Mouse (Mus musculus): ENCODE measurements at regions not wholly inside any gene's neighbourhood (a gene's known extent, or its start where the extent isn't known, plus 50 kb on each side); places are given as distances from the start of the nearest gene placed in this dataset.

- WGBS = 80% methylated on average over 7 of the region's 7 CpGs
- Histone ChIP-seq H3K36me3 (no peaks in the 10 kb centered on the region), H3K4me2 (replicated peaks) (no peak overlapping the region), H3K9ac (no peak overlapping the region), H3K27ac (no peak overlapping the region), H3K9me3 (no peaks in the 10 kb centered on the region), H3K4me3 (no peak overlapping the region), H3K27me3 (no peaks in the 10 kb centered on the region), H3K4me1 (no peaks in the 10 kb centered on the region)
- no peak for ATAC-seq (ENCODE audit: insufficient number of reproducible peaks, insufficient read depth, low FRiP score, low TSS enrichment)
These were observed 145.5 kb downstream of the Gm815 start for GRCm38 (mm10) chr19:27031030-27031700.

- Histone ChIP-seq H3K4me3 (no peak overlapping the region), H3K4me1 (no peaks in the 10 kb centered on the region), H3K27me3 (no peaks in the 10 kb centered on the region), H3K9ac (no peak overlapping the region), H3K4me2 (replicated peaks) (no peak overlapping the region), H3K27ac (no peak overlapping the region), H3K9me3 (no peaks in the 10 kb centered on the region), H3K36me3 (no peaks in the 10 kb centered on the region)
- 69% methylated on average over 5 of the region's 5 CpGs for WGBS
- ATAC-seq (ENCODE audit: insufficient number of reproducible peaks, insufficient read depth, low FRiP score, low TSS enrichment) = no peak
These were observed 146.9 kb downstream of the Gm815 start for GRCm38 (mm10) chr19:27032621-27033020.

DNA sequence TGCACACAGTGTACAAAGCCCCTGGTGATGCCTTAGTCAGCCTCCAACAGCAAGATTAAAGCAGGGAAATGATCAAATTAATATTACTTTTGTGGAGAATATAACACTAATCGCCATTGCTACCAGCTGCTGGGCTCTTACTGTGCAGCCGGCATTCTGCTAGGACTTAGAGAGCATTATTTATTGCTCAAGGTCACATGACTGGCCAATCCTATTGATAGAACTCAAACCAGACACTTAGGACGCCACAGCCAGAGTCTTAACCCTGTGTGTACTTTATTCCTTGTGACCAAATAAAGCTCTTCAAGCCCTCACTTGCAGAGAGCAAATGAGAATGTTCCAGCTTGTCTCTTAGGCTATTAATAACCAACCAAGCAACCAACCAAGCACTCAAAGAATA lies 152.6 kb downstream of the Gm815 start:
- Histone ChIP-seq H3K36me3 (no peaks in the 10 kb centered on the region), H3K9ac (no peak overlapping the region), H3K4me2 (replicated peaks) (no peak overlapping the region), H3K9me3 (no peaks in the 10 kb centered on the region), H3K4me3 (no peak overlapping the region), H3K27me3 (no peaks in the 10 kb centered on the region), H3K4me1 (0 out of 2 replicates have a peak, but pooled peaks cover 4% of the 10 kb centered on the region), H3K27ac (no peak overlapping the region)
- 36% methylated on average over 3 of the region's 3 CpGs for WGBS
- no peak for ATAC-seq (ENCODE audit: insufficient number of reproducible peaks, insufficient read depth, low FRiP score, low TSS enrichment)

GRCm38 (mm10) chr19:27040321-27041025 lies 154.8 kb downstream of the Gm815 start:
- Histone ChIP-seq H3K4me2 (replicated peaks) (no peak overlapping the region), H3K9me3 (no peaks in the 10 kb centered on the region), H3K9ac (no peak overlapping the region), H3K36me3 (no peaks in the 10 kb centered on the region), H3K4me1 (0 out of 2 replicates have a peak, but pooled peaks cover 4% of the 10 kb centered on the region), H3K4me3 (no peak overlapping the region), H3K27ac (no peak overlapping the region), H3K27me3 (no peaks in the 10 kb centered on the region)
- no peak for ATAC-seq (ENCODE audit: insufficient number of reproducible peaks, insufficient read depth, low FRiP score, low TSS enrichment)
- WGBS = 57% methylated on average over 3 of the region's 3 CpGs

DNA sequence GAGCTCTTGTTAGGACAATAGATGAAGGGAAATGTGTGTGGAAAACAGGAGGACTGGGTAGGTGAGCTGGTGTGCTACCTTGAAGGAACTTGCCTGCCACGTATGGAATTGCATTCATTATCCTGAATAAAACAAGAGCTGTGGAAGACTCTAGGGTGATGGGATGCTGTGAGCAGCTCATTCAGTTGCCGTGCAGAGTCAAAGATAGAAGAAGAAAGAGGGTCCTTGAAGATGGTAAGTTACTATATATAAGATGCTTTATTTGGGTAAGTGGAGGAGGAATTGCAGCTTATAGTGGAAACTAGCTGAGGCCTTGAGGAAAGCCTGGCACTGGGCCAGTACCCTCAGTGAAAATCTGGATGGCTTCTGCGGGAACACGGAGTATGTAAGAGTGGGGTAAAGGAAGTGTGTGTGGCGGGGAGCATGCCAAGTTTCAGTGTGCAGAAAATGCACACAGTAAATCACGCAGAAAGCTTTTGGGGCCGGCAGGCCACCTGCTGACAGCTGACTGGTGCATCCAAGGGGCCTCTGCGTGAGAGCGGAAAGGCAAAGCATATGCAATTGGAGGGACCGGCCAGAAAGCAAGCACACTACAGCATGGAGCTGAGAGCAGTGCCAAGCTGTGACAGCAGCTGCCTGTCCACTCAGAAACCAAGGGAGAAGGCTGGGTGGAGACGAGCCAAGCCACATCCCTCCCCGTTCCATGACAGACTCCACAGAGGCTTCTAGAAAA lies 149.7 kb upstream of the Vldlr start:
- Histone ChIP-seq H3K4me3 (no peak overlapping the region), H3K4me2 (replicated peaks) (no peak overlapping the region)
- ATAC-seq (ENCODE audit: insufficient number of reproducible peaks, insufficient read depth, low FRiP score, low TSS enrichment) = no peak

DNA sequence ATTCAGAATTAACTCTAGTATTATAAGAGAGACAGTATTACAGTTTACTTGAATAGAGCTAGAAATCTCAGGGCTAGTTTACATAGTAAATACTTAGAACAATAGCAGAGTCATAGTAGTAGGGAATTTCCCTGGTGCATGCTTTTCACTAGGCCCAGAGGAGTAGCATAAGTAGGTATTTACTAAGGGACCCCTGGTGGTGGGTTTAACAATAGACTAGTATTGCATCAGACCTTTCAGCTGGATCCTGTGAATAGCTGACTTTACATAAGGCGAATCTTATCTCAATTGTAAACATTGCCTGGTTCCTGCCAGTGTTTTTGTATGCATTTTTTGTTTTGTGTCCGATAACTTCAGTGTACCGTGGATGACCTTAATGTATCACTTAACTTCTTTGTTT lies 143.0 kb upstream of the Vldlr start:
- Histone ChIP-seq H3K36me3 (no peaks in the 10 kb centered on the region), H3K27ac (no peak overlapping the region), H3K4me3 (no peak overlapping the region), H3K27me3 (no peaks in the 10 kb centered on the region), H3K9ac (no peak overlapping the region), H3K4me2 (replicated peaks) (no peak overlapping the region), H3K9me3 (no peaks in the 10 kb centered on the region), H3K4me1 (no peaks in the 10 kb centered on the region)
- ATAC-seq (ENCODE audit: insufficient number of reproducible peaks, insufficient read depth, low FRiP score, low TSS enrichment) = no peak
- WGBS = 80% methylated on average over 3 of the region's 3 CpGs

More for the DNA sequence above, 149.7 kb upstream of the Vldlr start:
- no peaks in the 10 kb centered on the region for H3K9me3 ChIP-seq
- WGBS = 67% methylated on average over 12 of the region's 12 CpGs
- H3K27ac ChIP-seq = no peak overlapping the region
- H3K27me3 ChIP-seq = no peaks in the 10 kb centered on the region
- H3K9ac ChIP-seq = no peak overlapping the region
- H3K4me1 ChIP-seq = no peaks in the 10 kb centered on the region
- no peaks in the 10 kb centered on the region for H3K36me3 ChIP-seq

DNA sequence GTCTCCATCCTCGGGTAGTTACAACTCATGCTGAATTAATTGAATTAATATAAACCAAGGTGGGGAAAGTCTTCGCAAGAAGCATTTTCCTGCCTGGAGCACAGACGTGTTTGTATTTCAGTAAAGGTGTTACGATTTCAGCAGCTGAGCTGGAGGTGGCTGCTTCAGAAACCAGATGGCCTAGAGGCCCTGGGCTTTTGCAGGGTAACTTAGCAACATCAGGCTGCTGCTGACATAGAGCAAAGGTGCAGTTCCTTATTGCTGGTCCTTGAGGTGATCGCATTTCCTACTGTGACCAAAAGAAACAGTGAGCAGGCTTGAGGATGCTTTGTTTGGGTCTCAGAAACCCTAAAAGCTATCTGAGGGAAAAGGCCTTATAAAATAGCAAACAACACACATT lies 141.3 kb upstream of the Vldlr start:
- Histone ChIP-seq H3K27ac (no peak overlapping the region), H3K9me3 (no peaks in the 10 kb centered on the region)
- ATAC-seq (ENCODE audit: insufficient number of reproducible peaks, insufficient read depth, low FRiP score, low TSS enrichment) = no peak

GRCm38 (mm10) chr19:27076920-27077512 lies 139.3 kb upstream of the Vldlr start:
- ATAC-seq (ENCODE audit: insufficient number of reproducible peaks, insufficient read depth, low FRiP score, low TSS enrichment) = no peak
- H3K9ac ChIP-seq = no peak overlapping the region
- H3K9me3 ChIP-seq = no peaks in the 10 kb centered on the region
- no peaks in the 10 kb centered on the region for H3K27me3 ChIP-seq
- H3K36me3 ChIP-seq = no peaks in the 10 kb centered on the region
- H3K4me3 ChIP-seq = no peak overlapping the region
- H3K27ac ChIP-seq = no peak overlapping the region
- no peaks in the 10 kb centered on the region for H3K4me1 ChIP-seq
- WGBS = 91% methylated on average over 4 of the region's 4 CpGs
- no peak overlapping the region for H3K4me2 ChIP-seq (replicated peaks)

More for the DNA sequence above, 141.3 kb upstream of the Vldlr start:
- Histone ChIP-seq H3K4me3 (no peak overlapping the region), H3K4me2 (replicated peaks) (no peak overlapping the region), H3K9ac (no peak overlapping the region), H3K4me1 (no peaks in the 10 kb centered on the region), H3K27me3 (no peaks in the 10 kb centered on the region), H3K36me3 (no peaks in the 10 kb centered on the region)
- 63% methylated on average over 5 of the region's 5 CpGs for WGBS

GRCm38 (mm10) chr19:27087344-27087743 lies 128.9 kb upstream of the Vldlr start:
- WGBS = 82% methylated on average over 2 of the region's 2 CpGs
- Histone ChIP-seq H3K4me2 (replicated peaks) (no peak overlapping the region), H3K9me3 (no peaks in the 10 kb centered on the region), H3K36me3 (no peaks in the 10 kb centered on the region), H3K4me1 (no peaks in the 10 kb centered on the region), H3K27ac (no peak overlapping the region), H3K9ac (no peak overlapping the region), H3K4me3 (no peak overlapping the region), H3K27me3 (no peaks in the 10 kb centered on the region)
- no peak for ATAC-seq (ENCODE audit: insufficient number of reproducible peaks, insufficient read depth, low FRiP score, low TSS enrichment)

DNA sequence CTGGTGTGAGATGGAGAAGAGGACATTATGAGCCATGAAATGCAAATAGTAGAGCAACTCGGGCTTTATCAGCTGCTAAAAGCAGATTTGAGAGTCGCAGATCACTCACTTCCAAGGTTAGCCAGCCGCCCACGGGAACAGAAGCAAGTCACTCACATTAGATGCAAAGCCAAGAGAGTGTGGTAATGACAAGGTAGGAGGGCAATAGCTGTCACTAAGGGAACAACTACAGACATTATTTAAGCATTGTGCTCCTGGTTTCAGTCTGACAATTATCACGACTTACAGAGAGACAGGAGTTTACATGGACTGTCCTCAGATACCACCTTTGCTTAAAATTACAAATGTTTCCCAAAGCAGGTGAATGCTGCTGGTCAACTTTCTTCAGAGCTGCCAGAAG lies 128.5 kb upstream of the Vldlr start:
- Histone ChIP-seq H3K4me2 (replicated peaks) (no peak overlapping the region), H3K9me3 (no peaks in the 10 kb centered on the region), H3K27ac (no peak overlapping the region), H3K36me3 (no peaks in the 10 kb centered on the region), H3K4me1 (no peaks in the 10 kb centered on the region), H3K9ac (no peak overlapping the region), H3K4me3 (no peak overlapping the region), H3K27me3 (no peaks in the 10 kb centered on the region)
- WGBS = 85% methylated on average over 5 of the region's 5 CpGs
- no peak for ATAC-seq (ENCODE audit: insufficient number of reproducible peaks, insufficient read depth, low FRiP score, low TSS enrichment)

DNA sequence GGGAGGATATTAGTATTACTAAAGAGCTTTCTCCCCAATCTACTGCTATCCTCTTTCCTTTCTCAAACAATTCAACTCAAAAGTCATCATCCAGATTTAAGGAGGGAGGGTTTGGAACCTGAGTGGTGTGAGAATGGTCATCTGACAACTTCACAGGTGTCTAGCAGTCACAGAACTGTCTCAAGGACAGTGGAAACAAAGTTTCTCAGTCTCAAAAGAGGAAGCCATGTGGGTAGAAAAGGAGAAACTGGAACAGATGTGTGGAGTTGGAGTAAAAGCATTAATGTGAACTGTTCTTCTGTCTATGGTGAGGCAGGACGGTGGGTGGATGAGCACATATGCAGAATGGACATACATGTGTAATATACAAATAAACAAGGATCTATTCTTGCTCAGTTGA lies 127.2 kb upstream of the Vldlr start:
- Histone ChIP-seq H3K36me3 (no peaks in the 10 kb centered on the region), H3K27me3 (no peaks in the 10 kb centered on the region), H3K4me2 (replicated peaks) (no peak overlapping the region), H3K9ac (no peak overlapping the region), H3K9me3 (no peaks in the 10 kb centered on the region), H3K4me1 (no peaks in the 10 kb centered on the region), H3K4me3 (no peak overlapping the region), H3K27ac (no peak overlapping the region)
- no peak for ATAC-seq (ENCODE audit: insufficient number of reproducible peaks, insufficient read depth, low FRiP score, low TSS enrichment)
- WGBS = 90% methylated on average over 1 of the region's 1 CpGs
